Mouse (Mus musculus): ENCODE results near the gene Tap2. TPM values are rescaled to one million over a fixed set of nuclear protein-coding genes. Genes with fewer than 3 reads are reported as not detected.
A peak's percentile ranks its signal among the peaks of the same experiment; 100 is the strongest.

Tap2 gene
- polyA plus RNA-seq, 1 experiment from 2014 or later = 12.7 TPM

DNA sequence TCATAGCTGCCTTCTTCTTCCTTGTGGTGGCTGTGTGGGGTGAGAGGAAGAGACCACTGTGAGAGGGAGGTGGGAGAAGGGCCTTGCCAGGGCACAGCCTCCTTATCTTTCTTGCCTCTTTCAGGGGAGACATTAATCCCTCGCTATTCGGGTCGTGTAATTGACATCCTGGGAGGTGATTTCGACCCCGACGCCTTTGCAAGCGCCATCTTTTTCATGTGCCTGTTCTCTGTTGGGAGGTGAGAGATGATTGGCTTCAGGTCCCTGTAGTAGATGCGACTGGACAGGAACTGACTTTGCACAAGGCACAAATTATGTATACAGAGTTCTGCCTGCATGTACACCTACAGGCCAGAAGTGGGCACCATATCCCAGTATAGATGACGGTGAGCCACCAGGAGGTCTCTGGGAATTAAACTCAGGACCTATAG lies 2.4 kb downstream of the Tap2 start:
- peaks cover 11% of the 10 kb centered on the region for H3K4me1 ChIP-seq
- H3K36me3 ChIP-seq = no peaks in the 10 kb centered on the region
- no peaks in the 10 kb centered on the region for H3K9me3 ChIP-seq
- H3K27ac ChIP-seq = no peak overlapping the region
- H3K4me3 ChIP-seq = peak overlapping the region; percentile 75; the same call in 1 of the 2 replicates
- no peak overlapping the region for H3K9ac ChIP-seq
- peak overlapping the region; percentile 96 for H3K4me2 ChIP-seq
- H3K27me3 ChIP-seq = peaks cover 9% of the 10 kb centered on the region
- WGBS = 11% methylated on average over 9 of the region's 9 CpGs
- ATAC-seq (ENCODE audit: borderline replicate concordance, extremely low read depth, low FRiP score, low TSS enrichment) = no peak

GRCm38 (mm10) chr17:34206731-34207130 lies 3.4 kb downstream of the Tap2 start:
- Histone ChIP-seq H3K4me3 (no peak overlapping the region), H3K27me3 (peaks cover 17% of the 10 kb centered on the region), H3K36me3 (no peaks in the 10 kb centered on the region), H3K4me1 (peaks cover 11% of the 10 kb centered on the region), H3K9me3 (no peaks in the 10 kb centered on the region), H3K4me2 (no peak overlapping the region), H3K27ac (no peak overlapping the region), H3K9ac (no peak overlapping the region)
- WGBS = 81% methylated on average over 5 of the region's 5 CpGs
- no peak for ATAC-seq (ENCODE audit: borderline replicate concordance, extremely low read depth, low FRiP score, low TSS enrichment)

GRCm38 (mm10) chr17:34207456-34207855 lies 4.1 kb downstream of the Tap2 start:
- 52% methylated on average over 3 of the region's 3 CpGs for WGBS
- H3K36me3 ChIP-seq = no peaks in the 10 kb centered on the region
- H3K4me3 ChIP-seq = no peak overlapping the region
- H3K9ac ChIP-seq = no peak overlapping the region
- no peaks in the 10 kb centered on the region for H3K9me3 ChIP-seq
- ATAC-seq (ENCODE audit: borderline replicate concordance, extremely low read depth, low FRiP score, low TSS enrichment) = no peak
- H3K4me1 ChIP-seq = peaks cover 11% of the 10 kb centered on the region
- no peak overlapping the region for H3K27ac ChIP-seq
- peaks cover 24% of the 10 kb centered on the region for H3K27me3 ChIP-seq
- H3K4me2 ChIP-seq = no peak overlapping the region

DNA sequence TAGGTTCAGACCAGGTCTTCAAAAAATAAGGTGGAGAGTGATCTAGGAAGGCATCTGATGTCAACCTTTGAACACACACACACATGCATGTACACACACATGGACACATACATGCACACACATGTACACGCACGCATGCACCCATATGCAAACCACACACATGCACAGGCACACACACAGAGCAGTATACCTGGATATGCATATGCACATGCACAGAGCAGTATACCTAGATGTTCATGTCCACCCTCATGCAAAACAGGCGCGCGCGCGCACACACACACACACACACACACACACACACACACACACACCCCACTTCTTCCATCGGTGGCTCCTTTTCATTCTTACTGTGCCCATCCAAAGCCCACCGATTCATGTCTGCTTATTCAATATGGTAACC lies 4.5 kb downstream of the Tap2 start:
- no peak overlapping the region for H3K27ac ChIP-seq
- H3K36me3 ChIP-seq = no peaks in the 10 kb centered on the region
- ATAC-seq (ENCODE audit: borderline replicate concordance, extremely low read depth, low FRiP score, low TSS enrichment) = no peak
- peaks cover 28% of the 10 kb centered on the region for H3K27me3 ChIP-seq
- H3K9me3 ChIP-seq = no peaks in the 10 kb centered on the region
- no peak overlapping the region for H3K9ac ChIP-seq
- H3K4me3 ChIP-seq = no peak overlapping the region
- H3K4me2 ChIP-seq = no peak overlapping the region
- 96% methylated on average over 9 of the region's 9 CpGs for WGBS
- H3K4me1 ChIP-seq = peaks cover 11% of the 10 kb centered on the region

- Histone ChIP-seq H3K4me2 (no peak overlapping the region), H3K9ac (no peak overlapping the region), H3K27ac (no peak overlapping the region), H3K36me3 (no peaks in the 10 kb centered on the region), H3K4me3 (no peak overlapping the region), H3K4me1 (peaks cover 11% of the 10 kb centered on the region), H3K9me3 (no peaks in the 10 kb centered on the region), H3K27me3 (peaks cover 31% of the 10 kb centered on the region)
- 18% methylated on average over 10 of the region's 10 CpGs for WGBS
- no peak for ATAC-seq (ENCODE audit: borderline replicate concordance, extremely low read depth, low FRiP score, low TSS enrichment)
These were observed 5.1 kb downstream of the Tap2 start for GRCm38 (mm10) chr17:34208421-34208820.

DNA sequence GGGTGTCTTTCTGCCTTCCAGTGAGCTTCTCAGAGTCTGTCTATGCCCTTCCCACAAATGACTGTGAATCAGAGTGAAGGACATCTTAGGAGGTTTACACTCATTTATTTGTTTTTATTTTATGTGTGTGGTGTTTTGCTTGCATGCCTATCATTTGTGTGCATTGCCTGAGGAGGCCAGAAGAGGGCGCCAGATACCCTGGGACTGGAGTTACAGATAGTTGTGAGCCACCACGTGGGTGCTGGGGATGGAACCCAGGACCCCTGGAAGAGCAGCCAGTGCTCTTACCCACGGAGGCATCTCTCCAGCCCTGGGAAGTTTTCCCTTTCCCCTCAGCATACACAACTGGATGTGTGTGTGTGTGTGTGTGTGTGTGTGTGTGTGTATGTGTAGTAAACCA lies 6.4 kb downstream of the Tap2 start:
- Histone ChIP-seq H3K27me3 (peaks cover 44% of the 10 kb centered on the region), H3K9ac (no peak overlapping the region), H3K4me3 (no peak overlapping the region), H3K4me1 (peaks cover 11% of the 10 kb centered on the region), H3K4me2 (no peak overlapping the region), H3K9me3 (no peaks in the 10 kb centered on the region), H3K27ac (no peak overlapping the region), H3K36me3 (no peaks in the 10 kb centered on the region)
- ATAC-seq (ENCODE audit: borderline replicate concordance, extremely low read depth, low FRiP score, low TSS enrichment) = no peak
- 51% methylated on average over 3 of the region's 3 CpGs for WGBS

DNA sequence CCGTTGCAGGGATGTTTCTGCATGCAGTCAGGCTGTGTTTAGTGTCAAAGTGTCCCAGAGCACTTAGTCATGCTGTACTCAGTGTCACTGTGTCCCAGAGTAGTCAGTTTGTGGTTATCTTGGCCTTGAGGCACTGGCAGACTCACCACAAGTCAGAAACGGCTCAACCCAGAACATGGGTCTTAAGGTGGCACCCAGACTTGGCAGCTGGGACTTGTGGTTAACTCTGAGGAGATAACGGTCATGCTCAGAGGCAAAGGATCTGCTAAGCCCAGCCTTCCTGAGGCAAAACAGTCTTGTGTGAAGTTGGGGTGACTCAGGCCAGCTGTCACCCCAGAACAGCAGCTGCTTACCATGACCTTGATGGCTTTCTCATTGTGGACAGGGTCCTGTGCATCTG lies 7.3 kb downstream of the Tap2 start:
- H3K4me3 ChIP-seq = no peak overlapping the region
- peaks cover 3% of the 10 kb centered on the region for H3K4me1 ChIP-seq
- no peak overlapping the region for H3K4me2 ChIP-seq
- H3K36me3 ChIP-seq = no peaks in the 10 kb centered on the region
- WGBS = 51% methylated on average over 3 of the region's 3 CpGs
- H3K9me3 ChIP-seq = no peaks in the 10 kb centered on the region
- H3K27ac ChIP-seq = no peak overlapping the region
- H3K27me3 ChIP-seq = peaks cover 46% of the 10 kb centered on the region
- no peak for ATAC-seq (ENCODE audit: borderline replicate concordance, extremely low read depth, low FRiP score, low TSS enrichment)
- H3K9ac ChIP-seq = no peak overlapping the region

DNA sequence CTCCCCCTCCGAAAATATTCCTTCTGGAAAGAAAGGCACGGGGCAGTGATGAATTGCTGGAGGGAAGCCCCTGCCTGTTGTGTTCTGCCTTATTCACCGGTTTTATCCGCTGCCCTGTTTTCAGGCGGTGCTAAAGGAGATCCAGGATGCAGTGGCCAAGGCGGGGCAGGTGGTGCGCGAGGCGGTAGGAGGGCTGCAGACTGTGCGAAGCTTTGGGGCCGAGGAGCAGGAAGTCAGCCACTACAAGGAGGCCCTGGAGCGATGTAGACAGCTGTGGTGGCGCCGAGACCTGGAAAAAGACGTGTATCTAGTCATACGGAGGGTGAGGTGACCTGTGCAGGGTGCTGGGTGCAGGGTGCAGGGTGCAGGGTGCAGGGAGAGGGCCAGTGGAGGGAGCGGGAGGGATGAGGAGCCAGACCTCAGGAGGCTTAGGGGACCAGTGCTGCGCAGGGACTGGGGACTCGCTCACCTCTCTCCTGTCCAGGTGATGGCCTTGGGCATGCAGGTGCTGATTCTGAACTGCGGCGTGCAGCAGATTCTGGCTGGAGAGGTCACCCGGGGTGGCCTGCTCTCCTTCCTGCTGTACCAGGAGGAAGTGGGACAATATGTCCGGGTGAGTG lies 8.5 kb downstream of the Tap2 start:
- 19% methylated on average over 23 of the region's 23 CpGs for WGBS
- peaks cover 43% of the 10 kb centered on the region for H3K27me3 ChIP-seq

DNA sequence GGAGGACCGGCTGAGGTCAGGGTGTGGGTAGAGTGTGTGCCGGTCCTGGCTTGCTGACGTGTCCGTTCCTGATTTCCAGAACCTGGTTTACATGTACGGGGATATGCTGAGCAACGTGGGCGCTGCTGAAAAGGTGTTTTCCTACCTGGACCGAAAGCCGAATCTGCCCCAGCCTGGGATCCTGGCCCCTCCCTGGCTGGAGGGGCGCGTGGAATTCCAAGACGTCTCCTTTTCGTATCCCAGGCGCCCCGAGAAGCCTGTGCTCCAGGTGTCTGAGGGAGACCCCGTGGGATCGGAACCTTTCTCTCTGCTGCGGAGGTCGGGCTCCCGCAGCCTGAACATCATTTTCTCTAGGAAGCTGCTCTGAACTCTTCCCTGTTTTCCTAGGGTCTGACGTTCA lies 10.6 kb downstream of the Tap2 start:
- ATAC-seq (ENCODE audit: borderline replicate concordance, extremely low read depth, low FRiP score, low TSS enrichment) = no peak
- 46% methylated on average over 21 of the region's 21 CpGs for WGBS
- peaks cover 43% of the 10 kb centered on the region for H3K27me3 ChIP-seq

More for the DNA sequence above, 8.5 kb downstream of the Tap2 start:
- Histone ChIP-seq H3K4me3 (no peak overlapping the region), H3K4me2 (no peak overlapping the region), H3K9ac (no peak overlapping the region), H3K36me3 (no peaks in the 10 kb centered on the region), H3K27ac (no peak overlapping the region), H3K4me1 (no peaks in the 10 kb centered on the region), H3K9me3 (no peaks in the 10 kb centered on the region)
- no peak for ATAC-seq (ENCODE audit: borderline replicate concordance, extremely low read depth, low FRiP score, low TSS enrichment)

GRCm38 (mm10) chr17:34215176-34215575 lies 11.8 kb downstream of the Tap2 start:
- WGBS = 89% methylated on average over 12 of the region's 12 CpGs
- Histone ChIP-seq H3K36me3 (no peaks in the 10 kb centered on the region), H3K4me2 (no peak overlapping the region), H3K9me3 (no peaks in the 10 kb centered on the region), H3K4me3 (no peak overlapping the region), H3K27ac (no peak overlapping the region), H3K27me3 (peaks cover 43% of the 10 kb centered on the region), H3K4me1 (no peaks in the 10 kb centered on the region), H3K9ac (no peak overlapping the region)
- ATAC-seq (ENCODE audit: borderline replicate concordance, extremely low read depth, low FRiP score, low TSS enrichment) = no peak

More for the DNA sequence above, 10.6 kb downstream of the Tap2 start:
- Histone ChIP-seq H3K4me1 (no peaks in the 10 kb centered on the region), H3K36me3 (no peaks in the 10 kb centered on the region), H3K27ac (no peak overlapping the region), H3K9me3 (no peaks in the 10 kb centered on the region), H3K9ac (no peak overlapping the region), H3K4me3 (no peak overlapping the region), H3K4me2 (no peak overlapping the region)

DNA sequence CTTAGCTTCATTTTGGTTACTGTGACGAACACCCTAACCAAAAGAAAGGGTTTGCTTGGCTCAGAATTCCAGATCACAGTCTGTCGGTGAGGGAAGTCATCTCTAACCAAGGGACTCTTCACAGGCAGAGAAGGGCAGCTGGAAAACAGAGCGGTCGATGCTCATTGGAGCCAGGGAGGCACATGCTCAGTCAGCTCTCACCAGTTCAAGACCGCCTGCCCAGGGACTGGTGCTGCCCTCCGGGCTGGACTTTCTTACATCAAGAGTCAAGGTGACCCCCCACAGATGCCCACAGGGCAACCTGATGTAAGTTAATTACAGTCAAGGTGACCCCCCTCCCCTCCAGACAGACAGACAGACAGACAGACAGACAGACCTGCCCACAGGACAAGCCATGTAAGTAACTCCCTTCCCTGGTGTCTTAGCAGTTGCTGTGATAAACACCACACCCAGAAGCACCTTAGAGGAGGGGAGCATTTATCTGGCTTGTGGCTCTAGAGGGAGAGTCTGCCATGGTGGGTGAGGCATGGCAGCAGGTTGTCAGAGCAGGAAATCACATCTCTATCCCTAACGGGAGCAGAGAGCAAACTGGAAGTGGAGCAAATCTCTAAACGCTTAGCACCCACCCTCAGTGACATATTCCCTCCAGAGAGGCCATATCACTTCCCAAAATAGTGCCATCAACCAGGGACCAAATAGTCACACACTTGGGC lies 14.0 kb downstream of the Tap2 start:
- peaks cover 27% of the 10 kb centered on the region for H3K27me3 ChIP-seq
- no peak overlapping the region for H3K9ac ChIP-seq
- 81% methylated on average over 8 of the region's 8 CpGs for WGBS
- no peak overlapping the region for H3K27ac ChIP-seq
- H3K4me2 ChIP-seq = no peak overlapping the region
- no peaks in the 10 kb centered on the region for H3K36me3 ChIP-seq
- no peak overlapping the region for H3K4me3 ChIP-seq
- no peak for ATAC-seq (ENCODE audit: borderline replicate concordance, extremely low read depth, low FRiP score, low TSS enrichment)
- H3K4me1 ChIP-seq = no peaks in the 10 kb centered on the region
- H3K9me3 ChIP-seq = no peaks in the 10 kb centered on the region

- peaks cover 20% of the 10 kb centered on the region for H3K27me3 ChIP-seq
These were observed 14.7 kb downstream of the Tap2 start for GRCm38 (mm10) chr17:34217986-34218385.

More at GRCm38 (mm10) chr17:34217986-34218385, 14.7 kb downstream of the Tap2 start:
- no peak for ATAC-seq (ENCODE audit: borderline replicate concordance, extremely low read depth, low FRiP score, low TSS enrichment)
- Histone ChIP-seq H3K9ac (no peak overlapping the region), H3K36me3 (no peaks in the 10 kb centered on the region), H3K27ac (no peak overlapping the region), H3K4me2 (no peak overlapping the region), H3K4me3 (no peak overlapping the region), H3K4me1 (no peaks in the 10 kb centered on the region), H3K9me3 (no peaks in the 10 kb centered on the region)
- WGBS = 84% methylated on average over 5 of the region's 5 CpGs

Data from lung, embryonic 15.5 days (tissue).